Mouse (Mus musculus) lung, postnatal 0 days (tissue): Measurements from ENCODE around the gene Mroh8.
"Not testable (repeated sequence)": the region's sequence is repeated elsewhere in the genome, so short reads cannot be mapped to it uniquely, and the experiment has no call there.

Source experiments
- CTCF ChIP-seq: IDR thresholded peaks from 2 replicates; pipeline ENCODE4 v1.5.1; 2016; ENCODE audit warnings: antibody characterized with exemption, mild to moderate bottlenecking
- EP300 ChIP-seq: IDR thresholded peaks from 2 replicates; pipeline ENCODE4 v1.6.1; 2016; ENCODE audit warnings: antibody characterized with exemption, mild to moderate bottlenecking, control low read depth

DNA sequence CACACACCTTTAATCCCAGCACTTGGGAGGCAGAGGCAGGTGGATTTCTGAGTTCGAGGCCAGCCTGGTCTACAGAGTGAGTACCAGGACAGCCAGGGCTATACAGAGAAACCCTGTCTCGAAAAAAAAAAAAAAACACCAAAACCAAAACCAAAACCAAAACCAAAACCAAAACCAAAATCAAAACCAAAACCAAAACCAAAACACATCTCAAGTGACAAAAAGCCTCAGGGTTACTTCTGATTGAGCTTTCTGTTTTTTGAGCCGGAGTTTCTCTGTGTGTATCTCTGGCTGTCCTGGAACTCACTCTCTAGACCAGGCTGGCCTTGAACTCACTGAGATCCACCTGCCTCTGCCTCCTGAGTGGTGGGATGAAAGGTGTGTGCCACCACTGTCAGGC, 57.4 kb downstream of the Mroh8 start:
- not testable (repeated sequence) for TF ChIP-seq CTCF, EP300
